Mouse (Mus musculus): ENCODE measurements at regions not wholly inside any gene's neighbourhood (a gene's known extent, or its start where the extent isn't known, plus 50 kb on each side); places are given as distances from the start of the nearest gene placed in this dataset.

DNA sequence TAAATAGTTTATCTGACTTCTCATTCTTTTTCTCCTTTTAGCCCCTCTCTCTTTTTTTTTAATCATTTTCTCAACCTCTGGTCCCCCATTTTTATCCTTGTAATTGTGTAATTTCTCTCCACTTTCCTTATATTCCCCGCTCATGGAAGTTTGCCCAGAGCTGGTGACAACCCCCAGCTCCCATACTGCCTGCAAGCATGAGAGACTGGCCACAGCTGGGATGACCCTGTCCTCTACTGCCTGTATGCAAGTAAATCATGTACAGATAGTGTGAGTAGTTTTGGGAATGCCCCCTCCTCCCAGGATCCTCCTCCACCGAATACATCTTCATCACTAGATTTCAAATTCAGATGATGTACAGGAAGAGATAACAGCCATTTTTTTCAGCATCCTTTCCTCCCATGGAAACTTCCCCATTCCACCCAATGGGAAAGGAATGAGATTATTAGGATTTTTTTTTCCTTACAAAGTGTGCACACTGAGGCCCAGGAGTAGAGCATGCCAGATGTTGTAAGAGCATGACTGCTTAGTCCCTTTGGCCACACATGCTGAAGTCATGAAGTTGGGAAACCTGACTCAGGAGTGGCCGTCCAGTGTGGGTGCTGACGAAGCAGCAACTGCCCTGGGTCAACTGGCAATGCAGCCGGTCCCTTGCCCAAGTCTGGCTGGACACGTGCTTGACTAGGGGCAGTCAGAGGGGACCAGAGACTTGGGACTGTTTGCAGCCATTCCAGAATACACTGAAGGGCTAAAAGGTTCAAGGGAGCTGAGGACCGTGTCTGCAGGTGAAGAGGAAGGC lies 449.1 kb downstream of the Ccdc171 start:
- TF ChIP-seq CTCF (IDR thresholded peaks at IDR 0.05; ENCODE audit: extremely low read depth, insufficient read depth, insufficient read length, insufficient replicate concordance): no peak
- TF ChIP-seq POLR2A (IDR thresholded peaks at IDR 0.05; ENCODE audit: low read depth, low read length): no peak
